Mouse (Mus musculus) CH12.LX (cell line): Measurements from ENCODE around the gene Gp9. TPM values are rescaled to one million over a fixed set of nuclear protein-coding genes. Genes with fewer than 3 reads are reported as not detected.

Experiments used
- DNase-seq: peaks from one replicate; pipeline ENCODE4 v3.0.0-alpha.2; 2013; ENCODE audit errors: extremely low read depth
- H3K27ac ChIP-seq: 2 replicates; pipeline ENCODE4 v1.5.1; 2012; ENCODE audit warnings: low read depth, mild to moderate bottlenecking, control low read depth, moderate library complexity; ENCODE audit not compliant: insufficient read depth
- H3K27me3 ChIP-seq: replicated peaks from 2 replicates; pipeline ENCODE3; 2012; ENCODE audit warnings: inconsistent platforms
- H3K36me3 ChIP-seq, 2 experiments: replicated peaks in 1 of 2; 2 replicates each; pipeline versions ENCODE3 to v1.6.1; 2012; ENCODE audit warnings: inconsistent platforms in 1 of 2, low read length in 1 of 2, mild to moderate bottlenecking in 1 of 2, mixed read lengths in 1 of 2, moderate library complexity in 1 of 2; ENCODE audit not compliant: control insufficient read depth in 1 of 2, insufficient read depth in 1 of 2
- H3K4me1 ChIP-seq, 2 experiments: 2 replicates each; pipeline ENCODE4 v1.6.1; 2012; ENCODE audit warnings: inconsistent platforms in 1 of 2, moderate library complexity in 1 of 2; ENCODE audit not compliant: insufficient read depth in 2 of 2, control insufficient read depth in 1 of 2
- H3K4me2 ChIP-seq: 2 replicates; pipeline ENCODE4 v1.6.1; 2012; ENCODE audit warnings: low read depth, mild to moderate bottlenecking, control low read depth; ENCODE audit not compliant: poor library complexity, insufficient read depth, severe bottlenecking
- H3K4me3 ChIP-seq, 3 experiments: fragments of 150-350 bp in 1 of 3; sonication (generic) in 1 of 3; replicated peaks in 1 of 3; 2 replicates each; pipeline versions ENCODE3 to v1.5.1; 2011 to 2012; ENCODE audit warnings: low read depth in 2 of 3, low read length in 2 of 3, mild to moderate bottlenecking in 2 of 3, moderate library complexity in 2 of 3, control low read depth in 1 of 3, improper control_type of control experiment in 1 of 3, inconsistent platforms in 1 of 3, mixed read lengths in 1 of 3; ENCODE audit not compliant: poor library complexity in 1 of 3
- H3K79me2 ChIP-seq: replicated peaks from 2 replicates; pipeline ENCODE4 v1.6.1; 2012; ENCODE audit warnings: mild to moderate bottlenecking, moderate library complexity; ENCODE audit not compliant: control insufficient read depth, poor library complexity, insufficient read depth, severe bottlenecking; ENCODE audit errors: extremely low read depth
- H3K9ac ChIP-seq: 2 replicates; pipeline ENCODE4 v1.6.1; 2012; ENCODE audit warnings: low read depth, mild to moderate bottlenecking, control low read depth, moderate library complexity; ENCODE audit not compliant: insufficient read depth
- H3K9me3 ChIP-seq: replicated peaks from 2 replicates; pipeline ENCODE3; 2012; ENCODE audit warnings: low read length, inconsistent platforms, mixed read lengths
- BHLHE40 ChIP-seq: IDR thresholded peaks from 2 replicates; pipeline ENCODE4 v1.6.1; 2011; ENCODE audit warnings: mild to moderate bottlenecking, low read depth, low read length, improper control_type of control experiment
- EP300 ChIP-seq: IDR thresholded peaks from 2 replicates; pipeline ENCODE4 v1.6.1; 2011; ENCODE audit warnings: low read length, improper control_type of control experiment
- ETS1 ChIP-seq: conservative IDR thresholded peaks from 2 replicates; pipeline ENCODE4 v1.6.1; 2012; ENCODE audit warnings: low read depth, mild to moderate bottlenecking, inconsistent platforms, low read length, improper control_type of control experiment, moderate library complexity
- GABPA ChIP-seq: IDR thresholded peaks from 2 replicates; pipeline ENCODE4 v1.6.1; 2012; ENCODE audit warnings: low read depth, low read length, improper control_type of control experiment, inconsistent platforms; ENCODE audit not compliant: insufficient replicate concordance
- IRF4 ChIP-seq: IDR thresholded peaks from 2 replicates; pipeline ENCODE4 v1.6.1; 2014; ENCODE audit warnings: low read depth, mild to moderate bottlenecking, inconsistent platforms, low read length, improper control_type of control experiment
- JUN ChIP-seq: IDR thresholded peaks from 2 replicates; pipeline ENCODE4 v1.6.1; 2011; ENCODE audit warnings: low read depth, mild to moderate bottlenecking, low read length, improper control_type of control experiment, moderate library complexity; ENCODE audit not compliant: insufficient read depth
- KAT2A ChIP-seq: IDR thresholded peaks from 2 replicates; pipeline ENCODE4 v1.6.1; 2012; ENCODE audit warnings: low read length, improper control_type of control experiment, inconsistent platforms; ENCODE audit not compliant: insufficient replicate concordance
- MAFK ChIP-seq: IDR thresholded peaks from 2 replicates; pipeline ENCODE4 v1.6.1; 2011; ENCODE audit warnings: low read length, improper control_type of control experiment; ENCODE audit not compliant: insufficient replicate concordance
- MAX ChIP-seq: IDR thresholded peaks from 2 replicates; pipeline ENCODE4 v1.6.1; 2011; ENCODE audit warnings: low read length, improper control_type of control experiment
- MAZ ChIP-seq: IDR thresholded peaks from 2 replicates; pipeline ENCODE4 v1.6.1; 2012; ENCODE audit warnings: low read depth, mild to moderate bottlenecking, inconsistent platforms, low read length, improper control_type of control experiment, moderate library complexity
- MEF2A ChIP-seq: IDR thresholded peaks from 2 replicates; pipeline ENCODE4 v1.6.1; 2014; ENCODE audit warnings: low read depth, mild to moderate bottlenecking, inconsistent platforms, low read length, improper control_type of control experiment, borderline replicate concordance
- NELFE ChIP-seq: IDR thresholded peaks from 2 replicates; pipeline ENCODE4 v1.6.1; 2011; ENCODE audit warnings: low read depth, low read length, improper control_type of control experiment
- POLR2AphosphoS2 ChIP-seq: IDR thresholded peaks from 2 replicates; pipeline ENCODE4 v1.6.1; 2011; ENCODE audit warnings: low read depth, low read length, improper control_type of control experiment
- RCOR1 ChIP-seq: conservative IDR thresholded peaks from 2 replicates; pipeline ENCODE4 v1.6.1; 2012; ENCODE audit warnings: low read depth, mild to moderate bottlenecking, inconsistent platforms, low read length, improper control_type of control experiment
- SIN3A ChIP-seq: IDR thresholded peaks from 2 replicates; pipeline ENCODE4 v1.6.1; 2012; ENCODE audit warnings: low read length, improper control_type of control experiment, inconsistent platforms
- SMC3 ChIP-seq: IDR thresholded peaks from 2 replicates; pipeline ENCODE4 v1.6.1; 2011; ENCODE audit warnings: low read depth, low read length, improper control_type of control experiment
- UBTF ChIP-seq: IDR thresholded peaks from 2 replicates; pipeline ENCODE4 v1.6.1; 2012; ENCODE audit warnings: low read depth, mild to moderate bottlenecking, inconsistent platforms, low read length, improper control_type of control experiment, moderate library complexity
- USF1 ChIP-seq: IDR thresholded peaks from 2 replicates; pipeline ENCODE4 v1.6.1; 2014; ENCODE audit warnings: low read depth, mild to moderate bottlenecking, inconsistent platforms, low read length, improper control_type of control experiment
- USF2 ChIP-seq: conservative IDR thresholded peaks from 2 replicates; pipeline ENCODE4 v1.6.1; 2011; ENCODE audit warnings: low read depth, low read length, improper control_type of control experiment
- ZC3H11A ChIP-seq: IDR thresholded peaks from 2 replicates; pipeline ENCODE4 v1.6.1; 2012; ENCODE audit warnings: low read depth, mild to moderate bottlenecking, inconsistent platforms, low read length, improper control_type of control experiment
- ZKSCAN1 ChIP-seq: IDR thresholded peaks from 2 replicates; pipeline ENCODE4 v1.6.1; 2012; ENCODE audit warnings: low read depth, inconsistent platforms, low read length, improper control_type of control experiment, borderline replicate concordance
- ZNF384 ChIP-seq: IDR thresholded peaks from 2 replicates; pipeline ENCODE4 v1.6.1; 2012; ENCODE audit warnings: low read depth, low read length, improper control_type of control experiment, inconsistent platforms
- dilution Hi-C: fragments of 300-500 bp; cut with MboI; formaldehyde crosslinking; loops from 2 replicates; pipeline ENCODE4 v1.14.3; 2020; ENCODE audit warnings: low sequenced_read_pairs; ENCODE audit not compliant: extremely low pct_unique_long_range_greater_than_20kb, extremely low pct_ligation_motif_present
- in situ Hi-C: fragments of 300-500 bp; cut with MboI; formaldehyde crosslinking; loops from 3 replicates; pipeline ENCODE4 v1.14.3; 2019; ENCODE audit warnings: low sequenced_read_pairs, low pct_ligation_motif_present, low pct_unique_long_range_greater_than_20kb, mixed read lengths
- polyA plus RNA-seq: library from polyadenylated mRNA; unstranded; fragments of >175 nt; gene quantifications from 2 replicates; pipeline ENCODE4 v1.2.1, GENCODE M21; 2012; ENCODE audit warnings: low read depth; ENCODE audit not compliant: insufficient read length
- total RNA-seq, 2 experiments: library from RNA; depleted of rRNA; stranded (reverse); fragments of 300-350 nt in 1 of 2; fragments of >200 nt in 1 of 2; gene quantifications; 2 replicates each; pipeline ENCODE4 v1.2.3; 2012 to 2014

Gene Gp9
- total and polyA plus RNA-seq, 3 experiments = not detected

- no peak for DNase-seq
- no peak overlapping the region for H3K4me2 ChIP-seq
- TF ChIP-seq MEF2A (no peak), MAZ (no peak), EP300 (no peak), IRF4 (no peak), ETS1 (no peak)
- H3K4me3 ChIP-seq = no peak overlapping the region
- H3K4me1 ChIP-seq = peaks cover 0 to 8% of the 10 kb centered on the region in 2 experiments; a peak in 2 of 4 replicates
- in situ Hi-C loops (no loop called here), dilution Hi-C loops (no loop called here)
- H3K36me3 ChIP-seq = no peaks in the 10 kb centered on the region
- H3K9ac ChIP-seq = no peak overlapping the region
- no peaks in the 10 kb centered on the region for H3K79me2 ChIP-seq
- peaks cover 2% of the 10 kb centered on the region for H3K9me3 ChIP-seq
- H3K27me3 ChIP-seq = no peaks in the 10 kb centered on the region
- H3K27ac ChIP-seq = no peak overlapping the region
These were observed 2.9 kb downstream of the Gp9 start for GRCm38 (mm10) chr6:87780546-87781301.

GRCm38 (mm10) chr6:87784033-87784432, 6.2 kb downstream of the Gp9 start:
- dilution Hi-C loops (no loop called here), in situ Hi-C loops (no loop called here)
- no peaks in the 10 kb centered on the region for H3K27me3 ChIP-seq
- H3K9me3 ChIP-seq = no peaks in the 10 kb centered on the region
- no peak overlapping the region for H3K4me3 ChIP-seq
- no peak overlapping the region for H3K4me2 ChIP-seq
- no peaks in the 10 kb centered on the region for H3K4me1 ChIP-seq
- H3K9ac ChIP-seq = no peak overlapping the region
- H3K79me2 ChIP-seq = no peaks in the 10 kb centered on the region
- no peak overlapping the region for H3K27ac ChIP-seq
- H3K36me3 ChIP-seq = no peaks in the 10 kb centered on the region
- no peak for TF ChIP-seq MAFK
- no peak for TF ChIP-seq SMC3
- no peak for TF ChIP-seq RCOR1
- no peak for TF ChIP-seq ZKSCAN1
- no peak for TF ChIP-seq POLR2AphosphoS2
- TF ChIP-seq SIN3A = no peak
- TF ChIP-seq IRF4 = no peak
- no peak for TF ChIP-seq USF2
- TF ChIP-seq JUN = no peak
- TF ChIP-seq ZNF384 = no peak
- TF ChIP-seq ZC3H11A = no peak
- no peak for TF ChIP-seq MAX
- no peak for TF ChIP-seq USF1
- TF ChIP-seq UBTF = no peak
- no peak for TF ChIP-seq GABPA
- TF ChIP-seq EP300 = no peak
- TF ChIP-seq NELFE = no peak
- TF ChIP-seq MAZ = no peak
- no peak for TF ChIP-seq BHLHE40
- no peak for TF ChIP-seq KAT2A
- no peak for DNase-seq
